Mouse (Mus musculus) spleen, adult 12 weeks (tissue): ENCODE results near the gene Bloc1s4.

Experiments
- DNase-seq: peaks from one replicate; pipeline ENCODE4 v3.0.0; 2022; ENCODE audit warnings: low spot score

The Bloc1s4 gene

GRCm38 (mm10) chr5:36739829-36740228 is 8.6 kb downstream of the Bloc1s4 start:
- DNase-seq, result no peak

GRCm38 (mm10) chr5:36738799-36739615 is 9.4 kb downstream of the Bloc1s4 start:
- no peak for DNase-seq

DNA sequence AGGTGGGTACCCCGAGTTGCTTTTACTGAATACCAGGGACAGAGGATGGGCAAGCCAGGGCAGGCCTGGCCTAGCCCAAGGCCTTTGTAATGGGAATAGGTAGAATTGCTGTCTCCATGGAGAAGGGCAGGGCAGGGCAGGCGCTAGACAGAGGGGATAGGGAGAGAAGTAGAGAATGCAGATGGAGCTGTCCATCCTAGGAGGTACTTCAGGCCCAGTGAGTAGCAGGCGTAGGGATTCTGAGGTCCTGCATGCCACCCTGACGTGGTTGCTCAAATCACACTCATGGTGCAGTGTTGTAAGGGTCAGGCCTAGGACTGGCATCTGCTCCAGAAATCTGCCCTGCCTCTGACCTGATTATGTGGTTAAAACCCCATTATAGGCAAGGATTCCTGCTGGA is 10.7 kb downstream of the Bloc1s4 start:
- DNase-seq, result no peak

GRCm38 (mm10) chr5:36736009-36736408 is 12.4 kb downstream of the Bloc1s4 start:
- DNase-seq, result peak; percentile 78

GRCm38 (mm10) chr5:36735106-36735505 is 13.3 kb downstream of the Bloc1s4 start:
- no peak for DNase-seq

- DNase-seq, result no peak
Observed at GRCm38 (mm10) chr5:36733405-36733804, 15.0 kb downstream of the Bloc1s4 start.

DNA sequence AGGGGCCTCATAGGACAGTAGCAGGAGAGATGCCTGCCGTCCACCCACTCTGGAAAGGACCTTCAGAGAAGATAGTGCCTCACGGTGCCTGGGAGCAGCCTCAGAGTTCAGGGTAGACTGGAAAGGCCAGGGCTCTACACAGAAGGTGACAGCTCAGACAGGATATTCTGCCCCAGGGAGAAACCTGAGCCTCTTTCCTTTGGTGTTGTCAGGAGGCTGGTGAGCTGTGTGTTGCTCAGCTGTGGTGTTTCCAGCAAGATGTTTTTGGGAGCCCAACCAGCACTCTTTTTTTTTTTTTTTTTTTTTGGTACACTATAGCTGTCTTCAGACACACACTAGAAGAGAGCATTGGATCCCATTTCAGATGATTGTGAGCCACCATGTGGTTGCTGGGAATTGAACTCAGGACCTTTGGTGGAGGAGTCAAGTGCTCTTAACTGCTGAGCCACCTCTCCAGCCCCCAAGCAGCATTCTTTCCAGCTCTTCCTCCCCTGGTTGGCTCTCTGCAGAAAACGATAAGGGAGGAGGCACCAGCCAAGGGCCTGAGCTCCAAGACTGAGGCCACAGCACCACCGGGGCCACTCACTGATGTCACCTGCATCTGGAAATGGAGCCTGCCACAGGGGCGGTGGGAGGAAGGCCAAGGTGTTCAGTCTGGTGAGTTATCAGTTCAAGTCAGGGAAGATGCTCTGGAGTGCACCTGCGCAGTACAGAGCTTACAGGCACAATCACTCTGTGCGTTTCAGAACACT is 16.4 kb downstream of the Bloc1s4 start:
- DNase-seq, result no peak

GRCm38 (mm10) chr5:36730689-36731088 is 17.8 kb downstream of the Bloc1s4 start:
- no peak for DNase-seq

DNA sequence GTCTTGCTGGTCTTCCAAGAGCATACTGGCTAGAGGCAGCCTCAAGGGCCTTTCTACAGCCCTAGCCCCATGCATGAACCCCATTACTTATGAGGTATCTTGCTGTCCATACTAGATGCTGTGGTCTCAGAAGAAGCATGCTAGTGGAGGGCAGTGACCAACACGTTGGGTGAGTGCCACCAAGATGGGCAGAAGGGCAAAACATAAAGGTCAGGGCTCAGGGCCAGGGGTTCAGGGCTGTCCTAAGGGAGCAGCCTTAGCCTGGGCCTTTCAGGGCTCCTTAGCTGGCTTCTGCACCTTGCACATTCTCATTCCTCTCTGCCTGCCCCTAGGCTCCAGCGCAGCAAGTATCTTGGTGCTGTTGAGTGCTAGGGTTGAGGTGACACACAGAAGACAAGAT is 18.5 kb downstream of the Bloc1s4 start:
- DNase-seq, result no peak

DNA sequence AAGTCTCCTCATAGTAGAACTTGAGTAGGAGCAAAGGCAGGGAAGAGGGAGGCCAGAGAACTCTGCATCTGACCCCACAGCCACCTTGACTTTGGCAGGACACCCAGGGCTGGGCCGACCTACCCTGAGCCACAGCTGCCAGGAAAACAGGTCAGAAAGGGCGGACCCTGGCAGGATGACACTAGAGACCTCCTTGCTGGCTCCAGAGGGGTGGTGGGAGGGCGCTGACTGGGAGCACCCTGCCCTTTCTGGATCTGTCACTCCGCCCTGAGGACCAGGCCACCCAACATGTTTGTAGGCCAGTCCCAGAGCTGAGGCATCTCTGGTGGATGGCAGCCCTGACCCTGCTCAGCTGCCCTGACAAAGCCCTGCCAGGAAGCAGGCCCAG is 19.4 kb downstream of the Bloc1s4 start:
- DNase-seq, result no peak

DNA sequence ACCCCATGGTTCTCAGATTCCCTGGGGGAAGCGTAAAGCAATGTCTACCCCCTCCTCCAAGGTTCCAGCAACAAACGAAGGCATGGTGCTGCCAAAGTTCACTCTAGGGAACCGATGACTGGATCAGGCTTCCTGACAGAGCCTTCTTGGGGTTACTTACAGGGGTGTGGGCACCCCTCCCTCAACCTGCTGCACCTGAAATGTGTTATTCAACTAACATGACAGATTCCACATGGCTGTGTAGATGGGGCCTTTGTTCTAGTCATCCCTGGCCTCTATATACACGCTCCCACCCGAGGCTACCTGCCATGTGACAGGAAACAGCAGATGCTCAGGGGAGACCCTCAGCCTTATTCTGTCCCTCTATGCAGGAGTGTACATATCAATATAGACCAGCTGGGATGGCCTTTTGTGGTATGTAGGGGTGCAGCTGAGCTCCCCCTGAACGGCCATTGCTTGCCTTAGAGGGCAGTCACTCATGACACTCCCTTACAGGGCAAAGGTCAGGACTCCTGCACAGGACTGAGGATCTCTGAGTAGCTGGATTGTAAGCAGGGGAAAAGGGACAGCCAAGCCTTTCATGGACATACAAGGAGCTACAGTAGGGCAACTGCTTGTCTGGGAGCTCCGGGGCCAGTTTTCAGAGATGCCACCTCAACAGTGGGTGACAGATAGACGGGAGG is 19.9 kb downstream of the Bloc1s4 start:
- DNase-seq, result no peak

GRCm38 (mm10) chr5:36727776-36728175 is 20.7 kb downstream of the Bloc1s4 start:
- no peak for DNase-seq

DNA sequence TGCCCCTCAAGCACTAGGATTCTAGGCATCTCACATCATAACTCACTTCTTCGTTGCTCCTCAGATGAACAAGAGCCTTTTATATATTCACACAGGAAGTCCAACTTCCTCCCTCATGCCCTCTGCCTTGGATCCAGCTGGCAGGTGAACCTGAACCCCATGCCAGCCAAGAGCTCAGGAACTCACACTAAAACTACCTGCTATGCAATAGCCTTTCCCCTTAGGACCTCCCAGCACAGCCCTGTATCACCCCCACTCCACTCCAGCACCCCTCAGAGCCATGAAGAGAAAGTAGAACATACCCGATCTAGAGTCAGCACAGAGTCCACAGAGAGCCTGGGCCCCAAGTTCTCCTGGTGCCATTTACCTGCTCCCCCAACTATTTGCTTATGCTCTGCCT is 21.3 kb downstream of the Bloc1s4 start:
- no peak for DNase-seq

DNA sequence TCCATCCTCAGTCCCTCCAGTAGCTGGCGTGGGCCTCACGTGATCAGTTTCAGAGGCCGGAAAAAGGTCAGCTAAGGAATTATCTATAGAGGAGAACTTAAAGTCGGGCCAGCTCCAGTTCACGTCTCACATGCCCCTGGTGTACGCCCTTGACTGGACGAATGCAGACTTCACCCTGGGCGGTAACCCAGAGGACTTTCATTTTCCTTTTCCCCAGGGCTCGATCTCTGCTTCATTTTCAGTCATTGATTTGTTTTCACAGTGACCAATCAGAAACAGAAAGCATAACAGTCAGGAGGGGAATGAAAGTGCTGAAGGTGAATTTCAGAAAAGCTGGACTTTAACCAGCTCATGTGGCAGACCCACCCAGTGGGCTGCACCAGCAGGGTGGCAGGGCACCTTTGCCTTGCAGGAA is 22.1 kb downstream of the Bloc1s4 start:
- no peak for DNase-seq

- DNase-seq, result no peak
Observed at GRCm38 (mm10) chr5:36725861-36726260, 22.6 kb downstream of the Bloc1s4 start.

DNA sequence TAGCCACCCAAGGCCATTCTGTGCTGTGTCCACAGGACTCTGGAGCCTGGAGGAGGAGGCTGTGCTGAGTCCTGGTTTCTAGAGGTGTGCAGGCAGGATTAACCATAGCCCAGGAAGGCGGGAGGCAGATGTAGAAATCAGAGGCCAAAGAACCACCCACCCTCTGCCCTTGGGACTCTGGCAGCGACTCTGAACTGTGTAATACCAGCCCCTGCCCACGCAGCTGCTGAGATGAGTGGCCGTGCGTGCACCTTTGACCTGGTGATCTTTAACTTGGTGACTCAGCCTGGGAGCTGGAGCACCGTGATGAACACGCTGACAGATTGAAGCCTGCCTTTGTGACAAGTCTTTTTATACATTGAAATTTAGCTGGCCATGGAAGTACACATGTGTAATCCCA is 24.2 kb downstream of the Bloc1s4 start:
- DNase-seq, result no peak

- DNase-seq, result no peak
Observed at GRCm38 (mm10) chr5:36723356-36723755, 25.1 kb downstream of the Bloc1s4 start.

GRCm38 (mm10) chr5:36722415-36722856 is 26.0 kb downstream of the Bloc1s4 start:
- DNase-seq, result no peak

DNA sequence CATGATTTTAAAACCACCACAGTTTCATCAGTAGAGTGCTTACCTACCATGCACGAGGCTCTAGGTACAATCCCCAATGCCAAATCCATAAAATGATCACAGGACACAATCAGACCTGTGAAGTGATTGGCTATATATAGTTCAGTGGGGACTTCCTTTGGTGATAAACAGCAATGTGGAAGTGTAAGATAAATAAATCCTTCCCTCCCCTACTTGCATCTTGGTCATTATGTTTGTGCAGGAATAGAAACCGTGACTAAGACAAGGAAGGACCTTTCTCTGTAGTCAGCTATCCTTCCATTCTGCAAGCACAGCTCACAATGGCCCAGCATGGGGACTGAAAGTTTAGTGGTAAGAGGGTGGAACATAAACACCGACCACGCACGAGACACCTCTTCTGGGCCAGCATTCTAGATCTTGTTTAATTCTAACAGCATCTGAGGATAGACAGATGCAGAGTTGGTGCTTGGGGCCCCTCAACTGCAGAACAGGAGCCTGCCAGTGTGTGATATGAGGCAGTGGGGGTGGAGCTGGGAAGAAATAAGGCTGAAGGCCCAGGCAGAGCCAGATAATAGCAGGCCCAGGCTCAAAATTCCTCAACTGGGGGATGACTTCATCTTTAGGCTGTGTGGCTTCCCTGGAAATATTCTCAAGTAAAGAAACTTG is 27.6 kb downstream of the Bloc1s4 start:
- DNase-seq, result peak; percentile 63

DNA sequence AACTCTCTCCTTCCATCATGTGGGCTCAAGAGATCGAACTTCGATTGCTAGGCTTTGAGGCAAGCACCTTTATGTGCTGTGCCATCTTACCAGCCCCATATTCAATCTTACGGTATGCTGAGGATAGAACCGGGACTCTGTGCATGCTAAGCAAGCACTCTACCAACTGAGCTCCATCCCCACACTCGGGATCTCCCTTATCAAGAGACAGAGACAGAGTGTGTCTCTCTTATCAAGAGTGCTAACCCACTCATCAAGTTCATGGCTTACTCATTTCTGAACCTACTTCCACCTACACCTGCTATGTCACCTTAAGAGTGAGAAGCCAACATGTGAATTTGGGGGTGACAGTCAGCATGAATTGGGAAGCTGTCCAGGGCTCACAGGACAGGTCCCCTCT is 28.2 kb downstream of the Bloc1s4 start:
- no peak for DNase-seq

DNA sequence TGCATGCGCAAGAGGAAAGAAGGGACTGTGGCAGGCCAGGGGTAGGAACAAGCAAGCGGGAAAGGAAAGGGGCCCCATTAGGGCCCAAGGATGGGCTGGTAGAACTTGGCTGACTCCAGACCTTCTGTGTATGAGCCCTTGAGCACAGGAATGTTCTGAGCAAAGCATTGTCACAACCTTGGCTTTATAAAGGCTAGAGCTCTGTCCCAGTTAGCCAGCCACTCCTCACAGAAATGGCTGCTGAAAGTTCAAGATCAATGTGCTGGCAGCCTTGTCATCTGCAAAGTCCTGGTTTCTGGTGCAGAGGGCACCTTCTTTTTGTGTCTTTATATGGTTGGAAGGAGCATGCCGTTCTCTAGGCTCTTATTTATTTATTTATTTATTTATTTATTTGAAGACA is 28.8 kb downstream of the Bloc1s4 start:
- no peak for DNase-seq

GRCm38 (mm10) chr5:36719135-36719534 is 29.3 kb downstream of the Bloc1s4 start:
- DNase-seq, result no peak
